Mouse (Mus musculus): ENCODE results near the gene Chfr.

- no peak for TF ChIP-seq CTCF (IDR thresholded peaks at IDR 0.05; ENCODE audit: low read depth)
- no peak for TF ChIP-seq EP300 (IDR thresholded peaks at IDR 0.05; ENCODE audit: low read depth)
These were observed 41.4 kb downstream of the Chfr start for GRCm38 (mm10) chr5:110177021-110177420.

Measured in liver, embryonic 14.5 days (tissue).